Comparison of ENCODE assay signal across 8 mouse cellular contexts in the genomic region with DNA sequence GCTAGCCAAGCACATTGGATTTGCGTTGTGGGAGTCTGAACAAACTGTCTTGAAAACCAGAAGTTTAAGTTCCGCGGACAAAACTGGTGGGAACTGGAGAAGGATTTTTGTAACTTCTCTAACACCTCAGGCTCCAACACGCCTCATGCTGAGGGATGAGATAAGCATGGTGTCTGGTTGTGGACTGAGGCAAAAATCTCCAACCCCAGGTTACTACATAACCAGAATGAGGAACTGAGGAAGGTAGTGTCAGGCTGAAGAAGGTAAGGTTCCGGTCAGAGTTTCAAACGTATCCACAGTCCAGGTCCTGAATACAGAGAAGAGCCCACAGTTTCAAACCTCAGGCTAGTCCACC. TPM values are rescaled to one million over a fixed set of nuclear protein-coding genes. Genes with fewer than 3 reads are reported as not detected.
DNase-seq lines count a peak whose midpoint lies in the region; ATAC-seq and TF ChIP-seq lines count a peak whose summit lies in the region.

No protein-coding gene starts in this region.

- H3K36me3 ChIP-seq in CH12.LX (replicated peaks in 1 of 2; ENCODE audit: control insufficient read depth in 1 of 2, insufficient read depth in 1 of 2, low read length in 1 of 2) = peaks cover 0 to 11% of the 10 kb centered on the region in 2 experiments
- H3K36me3 ChIP-seq in forebrain, postnatal 0 days (ENCODE audit: insufficient read depth) = no peaks in the 10 kb centered on the region
- no peaks in the 10 kb centered on the region for H3K36me3 ChIP-seq in liver, embryonic 16.5 days (ENCODE audit: control insufficient read depth, insufficient read depth)

- no peaks in the 10 kb centered on the region for H3K27me3 ChIP-seq in CH12.LX (replicated peaks)
- H3K27me3 ChIP-seq in forebrain, postnatal 0 days (ENCODE audit: insufficient read depth, low read length) = no peaks in the 10 kb centered on the region
- no peaks in the 10 kb centered on the region for H3K27me3 ChIP-seq in liver, embryonic 16.5 days (ENCODE audit: control insufficient read depth, insufficient read depth, low read depth, low read length)

- dilution Hi-C loops in CH12.LX (cut with MboI; ENCODE audit: extremely low pct_ligation_motif_present, extremely low pct_unique_long_range_greater_than_20kb, low sequenced_read_pairs) = no loop called here

- no peaks in the 10 kb centered on the region for H3K9me3 ChIP-seq in CH12.LX (replicated peaks; ENCODE audit: low read length)
- no peaks in the 10 kb centered on the region for H3K9me3 ChIP-seq in forebrain, postnatal 0 days (ENCODE audit: low read length)
- H3K9me3 ChIP-seq in liver, embryonic 16.5 days (replicated peaks; ENCODE audit: control insufficient read depth, low read length) = no peaks in the 10 kb centered on the region

- no peak for TF ChIP-seq POLR2A in CH12.LX (IDR thresholded peaks at IDR 0.05; ENCODE audit: low read depth, low read length)

- 38% methylated on average over 6 of the region's 6 CpGs for WGBS in forebrain, postnatal 0 days
- WGBS in liver, embryonic 16.5 days (ENCODE audit: insufficient replicate concordance) = 7% methylated on average over 6 of the region's 6 CpGs

- no peak for TF ChIP-seq RAD21 in CH12.LX (IDR thresholded peaks at IDR 0.05; ENCODE audit: low read depth, low read length)

- no peak for TF ChIP-seq EP300 in CH12.LX (IDR thresholded peaks at IDR 0.05; ENCODE audit: low read length)

- no peak for DNase-seq in gastrocnemius, adult 2 months
- DNase-seq in gastrocnemius, adult 8-10 months (ENCODE audit: low spot score in 2 of 2) = no peak
- no peak for DNase-seq in CH12.LX (ENCODE audit: extremely low read depth)
- no peak for DNase-seq in forebrain, postnatal 0 days
- no peak for DNase-seq in c-Kit-positive CD71-positive TER-119-positive erythroid progenitor cells, embryonic 14.5 days (ENCODE audit: low spot score)
- DNase-seq in adrenal gland, adult 2 months = no peak
- no peak for DNase-seq in right cerebral cortex, postnatal 25 days

- H3K79me2 ChIP-seq in CH12.LX (replicated peaks; ENCODE audit: control insufficient read depth, extremely low read depth, insufficient read depth, poor library complexity, severe bottlenecking) = peaks cover 6% of the 10 kb centered on the region

- ATAC-seq in forebrain, postnatal 0 days = no peak; the same call in 1 of the 2 replicates
- ATAC-seq in liver, embryonic 16.5 days (ENCODE audit: low read depth) = peak; percentile 7

- in situ Hi-C loops in CH12.LX (cut with MboI; ENCODE audit: low pct_ligation_motif_present, low pct_unique_long_range_greater_than_20kb, low sequenced_read_pairs) = loop anchor here (10.0 kb wide), 1 partner anchor 56 kb away; no protein-coding TSS in a partner anchor

- TF ChIP-seq CTCF in gastrocnemius, adult 2 months (IDR thresholded peaks at IDR 0.05) = no peak
- no peak for TF ChIP-seq CTCF in CH12.LX (conservative IDR thresholded peaks at IDR 0.05 in 1 of 2, IDR thresholded peaks at IDR 0.05 in 1 of 2; ENCODE audit: low read depth in 2 of 2, low read length in 2 of 2)
- TF ChIP-seq CTCF in forebrain, postnatal 0 days (IDR thresholded peaks at IDR 0.05; ENCODE audit: low read depth) = no peak

- peak overlapping the region; percentile 16; the same call in 1 of the 2 replicates for H3K9ac ChIP-seq in CH12.LX (ENCODE audit: insufficient read depth, low read depth)
- no peak overlapping the region for H3K9ac ChIP-seq in forebrain, postnatal 0 days
- H3K9ac ChIP-seq in liver, embryonic 16.5 days (ENCODE audit: low read depth, low read length) = peak overlapping the region; percentile 37

- H3K4me1 ChIP-seq in CH12.LX (ENCODE audit: control insufficient read depth in 1 of 2, insufficient read depth in 2 of 2) = peaks cover 13 to 61% of the 10 kb centered on the region in 2 experiments
- H3K4me1 ChIP-seq in forebrain, postnatal 0 days (ENCODE audit: insufficient read depth) = peaks cover 6% of the 10 kb centered on the region; the same call in 1 of the 2 replicates
- H3K4me1 ChIP-seq in liver, embryonic 16.5 days (ENCODE audit: control insufficient read depth, low read depth, low read length) = peaks cover 34% of the 10 kb centered on the region

- peak overlapping the region; percentile 88 for H3K27ac ChIP-seq in gastrocnemius, adult 2 months
- no peak overlapping the region for H3K27ac ChIP-seq in CH12.LX (ENCODE audit: insufficient read depth, low read depth)
- H3K27ac ChIP-seq in forebrain, postnatal 0 days (ENCODE audit: low read depth, low read length) = no peak overlapping the region
- peak overlapping the region; percentile 84 for H3K27ac ChIP-seq in liver, embryonic 16.5 days (ENCODE audit: low read length)

- peak overlapping the region; percentile 70 for H3K4me2 ChIP-seq in CH12.LX (ENCODE audit: insufficient read depth, low read depth, poor library complexity, severe bottlenecking)
- H3K4me2 ChIP-seq in forebrain, postnatal 0 days (ENCODE audit: low read depth) = peak overlapping the region; percentile 85
- peak overlapping the region; percentile 83 for H3K4me2 ChIP-seq in liver, embryonic 16.5 days (ENCODE audit: low read depth, low read length)

- peak overlapping the region; percentile 79 for H3K4me3 ChIP-seq in gastrocnemius, adult 2 months
- H3K4me3 ChIP-seq in CH12.LX (replicated peaks in 1 of 3; ENCODE audit: low read depth in 2 of 3, low read length in 2 of 3, poor library complexity in 1 of 3) = peak overlapping the region; percentile 31 to 60 (median 51)
- H3K4me3 ChIP-seq in forebrain, postnatal 0 days (ENCODE audit: low read depth, low read length) = peak overlapping the region; percentile 80
- H3K4me3 ChIP-seq in liver, embryonic 16.5 days (ENCODE audit: low read depth, low read length) = peak overlapping the region; percentile 81

- intact Hi-C loops in gastrocnemius, adult 2 months (cut with DNase I) = loop anchor here (10.0 kb wide), 1 partner anchor 576 kb away; the partner anchor contains the start of gene Tnfaip3

TF ChIP-seq in CH12.LX, 34 proteins besides CTCF, POLR2A, EP300 and RAD21:
- 0 out of 2 replicates have a peak, but pooled peaks have one; percentile 42 for TF ChIP-seq IRF4 (IDR thresholded peaks at IDR 0.05; ENCODE audit: low read depth, low read length)
- no peak for TF ChIP-seq POLR2AphosphoS2 (IDR thresholded peaks at IDR 0.05; ENCODE audit: low read depth, low read length)
- TF ChIP-seq E2F4 (IDR thresholded peaks at IDR 0.05; ENCODE audit: insufficient replicate concordance, low read depth, low read length) = no peak
- TF ChIP-seq MYC (IDR thresholded peaks at IDR 0.05; ENCODE audit: low read depth, low read length) = 0 out of 2 replicates have a peak, but pooled peaks have one; percentile 49
- no peak for TF ChIP-seq SMC3 (IDR thresholded peaks at IDR 0.05; ENCODE audit: low read depth, low read length)
- TF ChIP-seq CHD1 (IDR thresholded peaks at IDR 0.05; ENCODE audit: low read depth, low read length) = no peak
- no peak for TF ChIP-seq HCFC1 (IDR thresholded peaks at IDR 0.05; ENCODE audit: low read depth, low read length)
- no peak for TF ChIP-seq KAT2A (IDR thresholded peaks at IDR 0.05; ENCODE audit: insufficient replicate concordance, low read length)
- TF ChIP-seq JUND (conservative IDR thresholded peaks at IDR 0.05; ENCODE audit: low read depth, low read length) = no peak
- no peak for TF ChIP-seq ZKSCAN1 (IDR thresholded peaks at IDR 0.05; ENCODE audit: borderline replicate concordance, low read depth, low read length)
- no peak; the same call in 1 of the 2 replicates for TF ChIP-seq ELF1 (IDR thresholded peaks at IDR 0.05; ENCODE audit: low read depth, low read length)
- no peak for TF ChIP-seq NRF1 (IDR thresholded peaks at IDR 0.05; ENCODE audit: low read depth, low read length)
- no peak for TF ChIP-seq MAFK (IDR thresholded peaks at IDR 0.05; ENCODE audit: insufficient replicate concordance, low read length)

RNA-seq across cellular contexts. Expression of gene Ifngr1, which starts 0.5 kb away (rescaled TPM):
- 10 to 100 TPM; 25.4 to 31.8 TPM for total RNA-seq in gastrocnemius, adult 2 months (2021)
- 10 to 100 TPM; 13.2 to 24.6 (median 20.5) TPM for total RNA-seq in gastrocnemius, adult 8-10 months (2022)
- 17.3 and 17.6 TPM in 2 replicates for total RNA-seq in CH12.LX (2012; rRNA removed)
- total RNA-seq in CH12.LX (2014; rRNA removed) = 36.0 and 36.7 TPM in 2 replicates
- 26.7 and 28.1 TPM in 2 replicates for polyA plus RNA-seq in CH12.LX (2012; ENCODE audit: insufficient read length, low read depth)
- total RNA-seq in forebrain, postnatal 0 days (2014; rRNA removed) = 14.5 and 16.9 TPM in 2 replicates
- polyA plus RNA-seq in forebrain, postnatal 0 days (2015; fragmentation: Nextera tagmentation; extraction: Ambion mirVana) = 17.7 and 21.9 TPM in 2 replicates
- 49.1 and 49.9 TPM in 2 replicates for polyA plus RNA-seq in liver, embryonic 16.5 days (2015; fragmentation: Nextera tagmentation; extraction: Ambion mirVana)
- 10 to 100 TPM; 43.6 to 62.7 TPM for total RNA-seq in adrenal gland, adult 2 months (2021)
- 10.1 and 10.7 TPM in 2 replicates for polyA plus RNA-seq in adrenal gland, adult 2 months (2012; rRNA removed)

RNA-seq across cellular contexts. Expression of gene Il22ra2, which starts 30.5 kb away (rescaled TPM):
- not detected for total RNA-seq in gastrocnemius, adult 2 months (2021)
- total RNA-seq in gastrocnemius, adult 8-10 months (2022) = not detected
- 0.08 and 0.13 TPM in 2 replicates for total RNA-seq in CH12.LX (2012; rRNA removed)
- not detected in 2 replicates for total RNA-seq in CH12.LX (2014; rRNA removed)
- not detected in 2 replicates for polyA plus RNA-seq in CH12.LX (2012; ENCODE audit: insufficient read length, low read depth)
- not detected in 2 replicates for total RNA-seq in forebrain, postnatal 0 days (2014; rRNA removed)
- polyA plus RNA-seq in forebrain, postnatal 0 days (2015; fragmentation: Nextera tagmentation; extraction: Ambion mirVana) = not detected in 2 replicates
- polyA plus RNA-seq in liver, embryonic 16.5 days (2015; fragmentation: Nextera tagmentation; extraction: Ambion mirVana) = 0.05 TPM in 1 of 2 replicates, not detected in the other
- total RNA-seq in adrenal gland, adult 2 months (2021) = not detected
- polyA plus RNA-seq in adrenal gland, adult 2 months (2012; rRNA removed) = not detected in 2 replicates

Comparison
In these comparisons a context has a peak if more than half of its experiments do, and no peak if none do; other contexts are left out.
1. H3K27ac ChIP-seq: peak in gastrocnemius, adult 2 months (single experiment) and liver, embryonic 16.5 days (single experiment); none in CH12.LX (single experiment) and forebrain, postnatal 0 days (single experiment).
2. Peak in every context shown above with its lines, with median percentiles within 50 percentile points of each other: H3K4me3 ChIP-seq and H3K4me2 ChIP-seq.